ENCODE assay signal across 14 mouse cellular contexts in the genomic region with DNA sequence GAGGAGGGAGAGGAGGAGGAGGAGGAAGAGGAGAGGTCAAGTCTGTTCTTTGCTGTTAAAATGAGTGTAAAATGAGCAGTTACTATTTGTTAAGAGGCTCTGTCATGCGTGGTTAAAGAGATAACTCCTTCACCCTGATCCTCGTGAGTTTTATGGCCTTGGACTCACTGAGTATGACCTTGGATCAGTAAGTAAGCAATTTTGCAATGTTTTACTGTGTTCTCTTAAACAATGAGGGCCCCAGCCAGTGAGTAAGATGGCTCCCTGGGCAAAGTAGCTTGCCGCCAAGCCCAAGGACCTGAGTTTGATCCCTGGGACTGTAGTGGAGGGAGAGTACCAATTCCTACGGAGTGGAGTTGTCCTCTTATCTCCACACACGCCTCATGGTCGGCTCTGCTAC.
"Had no signal": no experiment of that assay in that cellular context is flagged by ENCODE, and none has a peak within 500 bp of the region (broad histone marks: within the 10 kb centered on the region; RNA-seq: fewer than 3 reads in every experiment).

No protein-coding gene starts in this region.

- H3K36me3 ChIP-seq: liver, embryonic 13.5 days had no signal

- H3K27ac ChIP-seq: kidney, postnatal 0 days; left cerebral cortex, adult 2 months; liver, embryonic 13.5 days had no signal

- H3K9me3 ChIP-seq: liver, embryonic 13.5 days had no signal

- H3K4me2 ChIP-seq: liver, embryonic 13.5 days; midbrain, embryonic 11.5 days had no signal

- DNase-seq: kidney, adult 18-20 months; kidney, postnatal 36 days; layer of hippocampus, adult 9-11 months; liver, embryonic 13.5 days; lung, adult 2 months; lung, postnatal 14 days; lung, postnatal 4 days; midbrain, embryonic 14.5 days; thymus, adult 2 months; thymus, postnatal 14 days; thymus, postnatal 4 days had no signal

- H3K9ac ChIP-seq: liver, embryonic 13.5 days had no signal

- H3K4me3 ChIP-seq: left cerebral cortex, adult 2 months; liver, embryonic 13.5 days had no signal
